Mouse (Mus musculus) ES-Bruce4 (cell line): ENCODE data around the gene Arhgap31.

Source experiments
- CTCF ChIP-seq: IDR thresholded peaks from one replicate; pipeline ENCODE4 v1.8.1; 2011; ENCODE audit warnings: low read depth, low read length
- EP300 ChIP-seq: IDR thresholded peaks from 2 replicates; pipeline ENCODE4 v1.6.1; 2011; ENCODE audit warnings: low read depth, low read length; ENCODE audit not compliant: insufficient read depth
- POLR2A ChIP-seq: IDR thresholded peaks from one replicate; pipeline ENCODE4 v1.8.1; 2011; ENCODE audit warnings: low read length; ENCODE audit not compliant: insufficient read depth

- no peak for TF ChIP-seq CTCF
- TF ChIP-seq POLR2A = no peak
- no peak for TF ChIP-seq EP300
These were observed 16.7 kb upstream of the Arhgap31 start for GRCm38 (mm10) chr16:38729610-38730288.
